Mouse (Mus musculus) hindbrain, postnatal 0 days (tissue): Measurements from ENCODE around the gene Ccdc22. TPM values are rescaled to one million over a fixed set of nuclear protein-coding genes. Genes with fewer than 3 reads are reported as not detected.

ENCODE experiments used
- ATAC-seq: fragments of 200-750 bp; cut with Nextera tagmentation; 2 replicates; pipeline ENCODE4 v1.8.0; 2017; ENCODE audit warnings: mild to moderate bottlenecking, moderate TSS enrichment, moderate library complexity
- DNase-seq: peaks from one replicate; pipeline ENCODE4 v3.0.0-alpha.2; 2015; ENCODE audit warnings: low spot score
- H3K27ac ChIP-seq: fragments of 300-500 bp; sonication (generic); 2 replicates; pipeline ENCODE4 v1.5.1; 2014; ENCODE audit warnings: mild to moderate bottlenecking
- H3K27me3 ChIP-seq: fragments of 300-500 bp; sonication (generic); 2 replicates; pipeline ENCODE4 v1.6.1; 2014; ENCODE audit warnings: low read length, mixed read lengths; ENCODE audit not compliant: insufficient read depth
- H3K36me3 ChIP-seq: fragments of 300-500 bp; sonication (generic); 2 replicates; pipeline ENCODE4 v1.6.1; 2014; ENCODE audit warnings: low read length, mixed read lengths; ENCODE audit not compliant: insufficient read depth
- H3K4me1 ChIP-seq: fragments of 300-500 bp; sonication (generic); 2 replicates; pipeline ENCODE4 v1.6.1; 2014; ENCODE audit warnings: antibody characterized with exemption, low read length, mixed read lengths; ENCODE audit not compliant: insufficient read depth
- H3K4me2 ChIP-seq: fragments of 300-500 bp; sonication (generic); 2 replicates; pipeline ENCODE4 v1.6.1; 2014; ENCODE audit warnings: low read depth, mild to moderate bottlenecking, low read length, moderate library complexity, mixed read lengths
- H3K4me3 ChIP-seq: fragments of 300-500 bp; sonication (generic); 2 replicates; pipeline ENCODE4 v1.5.1; 2014; ENCODE audit warnings: low read length
- H3K9ac ChIP-seq: fragments of 300-500 bp; sonication (generic); replicated peaks from 2 replicates; pipeline ENCODE4 v1.6.1; 2014; ENCODE audit warnings: mild to moderate bottlenecking, low read length, moderate library complexity, mixed read lengths
- H3K9me3 ChIP-seq: fragments of 300-500 bp; sonication (generic); 2 replicates; pipeline ENCODE4 v1.6.1; 2016; ENCODE audit warnings: low read length, mixed read lengths
- CTCF ChIP-seq: IDR thresholded peaks from 2 replicates; pipeline ENCODE4 v1.5.1; 2016; ENCODE audit warnings: antibody characterized with exemption, control low read depth, low read depth
- WGBS: fragments of 180-500 bp; shearing (Covaris S2); extraction: QIAGEN DNeasy Blood & Tissue Kit; methylation state at CpG from one replicate; pipeline ENCODE4 v1.1.7; 2014; 5-methylcytosine and 5-hydroxymethylcytosine counted together
- polyA plus RNA-seq: library from polyadenylated mRNA; unstranded; fragments of >200 nt; fragmentation: Nextera tagmentation; extraction: Ambion mirVana; gene quantifications from 2 replicates; pipeline ENCODE4 v1.2.1, GENCODE M21; 2015
- total RNA-seq: library from RNA; depleted of rRNA; stranded (reverse); fragments of >200 nt; gene quantifications from 2 replicates; pipeline ENCODE4 v1.2.3, GENCODE M21; 2014; rRNA removed

The Ccdc22 gene
- total and polyA plus RNA-seq, 2 experiments from 2014 or later: 21.5 to 47.6 TPM

- Histone ChIP-seq H3K36me3 (no peaks in the 10 kb centered on the region; the same call in 1 of the 2 replicates), H3K27me3 (no peaks in the 10 kb centered on the region), H3K27ac (no peak overlapping the region), H3K4me1 (no peaks in the 10 kb centered on the region), H3K9me3 (no peaks in the 10 kb centered on the region), H3K4me3 (no peak overlapping the region), H3K9ac (no peak overlapping the region), H3K4me2 (no peak overlapping the region)
- DNase-seq: no peak
- WGBS: 37% methylated on average over 2 of the region's 2 CpGs
- no peak for ATAC-seq
- TF ChIP-seq CTCF: no peak
These were observed 42.2 kb downstream of the Ccdc22 start for GRCm38 (mm10) chrX:7563076-7563475.

DNA sequence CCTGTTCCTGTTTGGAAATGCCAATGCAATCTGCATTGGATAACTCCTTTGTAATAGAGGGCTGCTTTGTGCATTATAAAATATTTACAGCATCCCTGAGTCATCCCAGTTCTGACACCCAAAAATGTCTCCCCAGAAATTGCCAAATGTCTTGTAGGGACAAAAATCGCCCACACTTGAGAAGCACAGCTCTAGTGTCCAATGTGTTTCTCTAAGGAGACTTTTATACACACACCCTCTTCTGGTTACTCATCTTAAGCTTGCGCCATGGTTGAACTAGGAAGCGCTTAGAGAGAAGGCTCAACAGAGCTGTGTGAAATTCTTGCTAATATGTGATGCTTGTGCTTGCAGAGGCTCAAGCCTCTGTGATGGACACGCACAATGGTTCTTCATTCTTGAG lies 51.8 kb downstream of the Ccdc22 start:
- no peak for TF ChIP-seq CTCF
- DNase-seq (no peak), ATAC-seq (no peak)
- Histone ChIP-seq H3K27me3 (no peaks in the 10 kb centered on the region), H3K4me2 (no peak overlapping the region), H3K27ac (no peak overlapping the region), H3K9ac (no peak overlapping the region), H3K4me3 (no peak overlapping the region), H3K4me1 (no peaks in the 10 kb centered on the region), H3K9me3 (no peaks in the 10 kb centered on the region), H3K36me3 (no peaks in the 10 kb centered on the region)
- WGBS: 89% methylated on average over 4 of the region's 4 CpGs

Other genes starting within 250 kb of the Ccdc22 start
- 8.5 and 11.3 TPM in 2 replicates for gene Usp27x, start 229.7 kb downstream of the Ccdc22 start, total RNA-seq
- gene Usp27x, start 229.7 kb downstream of the Ccdc22 start, polyA plus RNA-seq: 2.0 and 2.2 TPM in 2 replicates
- not detected in 2 replicates for gene Foxp3, start 31.9 kb downstream of the Ccdc22 start, total RNA-seq
- gene Foxp3, start 31.9 kb downstream of the Ccdc22 start, polyA plus RNA-seq: 0.08 and 0.10 TPM in 2 replicates
- 19.7 and 23.3 TPM in 2 replicates for gene Ppp1r3f, start 31.2 kb downstream of the Ccdc22 start, total RNA-seq
- gene Ppp1r3f, start 31.2 kb downstream of the Ccdc22 start, polyA plus RNA-seq: 7.1 and 8.6 TPM in 2 replicates
- 0.10 TPM in 1 of 2 replicates, not detected in the other for gene Cacna1f, start 1.6 kb upstream of the Ccdc22 start, total RNA-seq
- gene Cacna1f, start 1.6 kb upstream of the Ccdc22 start, polyA plus RNA-seq: 0.11 and 0.33 TPM in 2 replicates
- gene Syp, start 33.0 kb upstream of the Ccdc22 start, total RNA-seq: 500 and 512 TPM in 2 replicates
- 320 and 325 TPM in 2 replicates for gene Syp, start 33.0 kb upstream of the Ccdc22 start, polyA plus RNA-seq
- gene Prickle3, start 51.7 kb upstream of the Ccdc22 start, total RNA-seq: 1.6 and 1.8 TPM in 2 replicates
- gene Prickle3, start 51.7 kb upstream of the Ccdc22 start, polyA plus RNA-seq: 1.1 and 1.6 TPM in 2 replicates
- 12.9 and 27.7 TPM in 2 replicates for gene Plp2, start 65.9 kb upstream of the Ccdc22 start, total RNA-seq
- gene Plp2, start 65.9 kb upstream of the Ccdc22 start, polyA plus RNA-seq: 25.2 and 26.5 TPM in 2 replicates
- gene Magix, start 75.7 kb upstream of the Ccdc22 start, total RNA-seq: 4.2 TPM in 1 of 2 replicates, not detected in the other
- gene Magix, start 75.7 kb upstream of the Ccdc22 start, polyA plus RNA-seq: 0.18 and 0.29 TPM in 2 replicates
- 11.0 and 12.0 TPM in 2 replicates for gene Gpkow, start 91.6 kb upstream of the Ccdc22 start, total RNA-seq
- gene Gpkow, start 91.6 kb upstream of the Ccdc22 start, polyA plus RNA-seq: 38.4 and 38.8 TPM in 2 replicates
- 33.2 and 40.6 TPM in 2 replicates for gene Wdr45, start 108.8 kb upstream of the Ccdc22 start, total RNA-seq
- 34.0 and 36.4 TPM in 2 replicates for gene Wdr45, start 108.8 kb upstream of the Ccdc22 start, polyA plus RNA-seq
- gene Gm45208, start 116.7 kb upstream of the Ccdc22 start, total RNA-seq: not detected in 2 replicates
- 0.66 and 1.2 TPM in 2 replicates for gene Gm45208, start 116.7 kb upstream of the Ccdc22 start, polyA plus RNA-seq
- 134 and 137 TPM in 2 replicates for gene Praf2, start 122.9 kb upstream of the Ccdc22 start, total RNA-seq
- 129 and 134 TPM in 2 replicates for gene Praf2, start 122.9 kb upstream of the Ccdc22 start, polyA plus RNA-seq
- 183 and 387 TPM in 2 replicates for gene Ccdc120, start 145.4 kb upstream of the Ccdc22 start, total RNA-seq
- gene Ccdc120, start 145.4 kb upstream of the Ccdc22 start, polyA plus RNA-seq: 47.6 and 53.3 TPM in 2 replicates
- 27.8 and 36.1 TPM in 2 replicates for gene Tfe3, start 157.0 kb upstream of the Ccdc22 start, total RNA-seq
- gene Tfe3, start 157.0 kb upstream of the Ccdc22 start, polyA plus RNA-seq: 21.4 and 21.5 TPM in 2 replicates
- gene Gripap1, start 184.2 kb upstream of the Ccdc22 start, total RNA-seq: 23.4 and 28.3 TPM in 2 replicates
- gene Gripap1, start 184.2 kb upstream of the Ccdc22 start, polyA plus RNA-seq: 61.1 and 62.8 TPM in 2 replicates
- 3.1 and 3.4 TPM in 2 replicates for gene Kcnd1, start 216.8 kb upstream of the Ccdc22 start, total RNA-seq
- gene Kcnd1, start 216.8 kb upstream of the Ccdc22 start, polyA plus RNA-seq: 4.1 and 5.9 TPM in 2 replicates
- gene Otud5, start 235.8 kb upstream of the Ccdc22 start, total RNA-seq: 64.9 and 75.8 TPM in 2 replicates
- 36.8 and 37.3 TPM in 2 replicates for gene Otud5, start 235.8 kb upstream of the Ccdc22 start, polyA plus RNA-seq